Mouse (Mus musculus) hindbrain, embryonic 16.5 days (tissue): ENCODE measurements at regions not wholly inside any gene's neighbourhood (a gene's known extent, or its start where the extent isn't known, plus 50 kb on each side); places are given as distances from the start of the nearest gene placed in this dataset.

Experiments
- ATAC-seq: fragments of 200-750 bp; cut with Nextera tagmentation; 2 replicates; pipeline ENCODE4 v1.8.0; 2017; ENCODE audit warnings: moderate TSS enrichment, moderate library complexity
- H3K27ac ChIP-seq: fragments of 300-500 bp; sonication (generic); 2 replicates; pipeline ENCODE4 v1.5.1; 2014; ENCODE audit warnings: low read depth, mild to moderate bottlenecking, control low read depth, low read length, moderate library complexity
- H3K27me3 ChIP-seq: fragments of 300-500 bp; sonication (generic); replicated peaks from 2 replicates; pipeline ENCODE4 v1.6.1; 2014; ENCODE audit warnings: low read length; ENCODE audit not compliant: control insufficient read depth, insufficient read depth
- H3K36me3 ChIP-seq: fragments of 300-500 bp; sonication (generic); 2 replicates; pipeline ENCODE4 v1.6.1; 2014; ENCODE audit warnings: mild to moderate bottlenecking, low read length, moderate library complexity, mixed read lengths; ENCODE audit not compliant: control insufficient read depth, insufficient read depth
- H3K4me1 ChIP-seq: fragments of 300-500 bp; sonication (generic); 2 replicates; pipeline ENCODE4 v1.6.1; 2014; ENCODE audit warnings: low read depth, low read length; ENCODE audit not compliant: control insufficient read depth, insufficient read depth
- H3K4me2 ChIP-seq: fragments of 300-500 bp; sonication (generic); 2 replicates; pipeline ENCODE4 v1.6.1; 2014; ENCODE audit warnings: mild to moderate bottlenecking, low read length, control low read depth, moderate library complexity
- H3K4me3 ChIP-seq: fragments of 300-500 bp; sonication (generic); 2 replicates; pipeline ENCODE4 v1.5.1; 2014; ENCODE audit warnings: mild to moderate bottlenecking, low read length, control low read depth, moderate library complexity
- H3K9ac ChIP-seq: fragments of 300-500 bp; sonication (generic); 2 replicates; pipeline ENCODE4 v1.6.1; 2014; ENCODE audit warnings: low read depth, mild to moderate bottlenecking, control low read depth, low read length, moderate library complexity
- H3K9me3 ChIP-seq: fragments of 300-500 bp; sonication (generic); 2 replicates; pipeline ENCODE4 v1.6.1; 2014; ENCODE audit warnings: mild to moderate bottlenecking, low read length, moderate library complexity; ENCODE audit not compliant: control insufficient read depth
- WGBS: fragments of 180-500 bp; shearing (Covaris S2); extraction: QIAGEN DNeasy Blood & Tissue Kit; methylation state at CpG from one replicate; pipeline ENCODE4 v1.1.7; 2014; 5-methylcytosine and 5-hydroxymethylcytosine counted together

DNA sequence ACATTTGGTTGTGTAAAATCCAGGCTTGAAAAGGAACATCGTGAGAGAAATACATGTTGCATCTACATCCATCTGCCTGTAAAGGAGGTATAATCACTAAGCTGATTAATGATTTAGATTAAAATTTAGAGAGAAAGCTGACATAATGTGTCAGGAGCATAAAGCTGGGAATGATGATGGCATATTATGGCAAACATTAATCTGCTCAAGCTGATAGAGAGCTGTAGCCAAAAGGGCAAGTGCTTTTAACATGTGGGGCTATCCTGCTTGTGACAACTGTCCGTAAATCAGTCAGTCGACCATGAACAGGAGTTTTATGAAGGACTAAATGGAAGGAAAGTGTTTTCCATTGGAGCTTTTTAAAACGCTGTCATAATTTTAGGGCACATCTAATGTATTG is 74.9 kb upstream of the Cdh9 start:
- 72% methylated on average over 4 of the region's 4 CpGs for WGBS
- no peak for ATAC-seq
- H3K9ac ChIP-seq, result no peak overlapping the region

DNA sequence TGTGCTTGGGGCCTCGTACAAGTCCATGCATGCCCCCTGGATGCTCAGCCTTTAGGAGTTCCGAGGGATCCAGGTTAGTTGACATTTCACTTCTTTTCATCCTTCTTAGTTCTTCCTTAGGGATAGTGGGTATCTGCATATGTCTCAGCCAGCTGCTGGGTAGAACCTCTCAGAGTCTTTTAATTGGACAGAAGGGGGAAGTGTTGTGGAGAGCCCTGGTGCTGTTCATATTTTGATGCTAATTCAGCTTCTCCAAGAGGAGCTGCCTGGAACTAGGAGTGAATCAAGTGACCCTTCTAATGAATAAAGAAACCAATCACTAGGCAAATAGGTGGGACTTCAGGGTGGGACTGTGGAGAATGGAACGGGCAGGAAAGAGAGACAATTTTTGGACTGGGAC is 67.3 kb upstream of the Cdh9 start:
- Histone ChIP-seq H3K9me3 (no peaks in the 10 kb centered on the region), H3K4me2 (no peak overlapping the region), H3K27ac (no peak overlapping the region), H3K27me3 (no peaks in the 10 kb centered on the region), H3K4me3 (no peak overlapping the region), H3K9ac (no peak overlapping the region), H3K4me1 (no peaks in the 10 kb centered on the region), H3K36me3 (no peaks in the 10 kb centered on the region)
- WGBS, result 84% methylated on average over 3 of the region's 3 CpGs
- no peak for ATAC-seq

More for the DNA sequence above, 74.9 kb upstream of the Cdh9 start:
- Histone ChIP-seq H3K4me1 (no peaks in the 10 kb centered on the region), H3K27ac (no peak overlapping the region), H3K9me3 (no peaks in the 10 kb centered on the region), H3K4me2 (no peak overlapping the region), H3K36me3 (no peaks in the 10 kb centered on the region), H3K4me3 (no peak overlapping the region), H3K27me3 (no peaks in the 10 kb centered on the region)
